Mouse (Mus musculus): ENCODE data around the gene Gna13.

- no peak for TF ChIP-seq CTCF (IDR thresholded peaks at IDR 0.05; ENCODE audit: extremely low read depth, insufficient read length, insufficient replicate concordance, low read depth, low read length)
- no peak for TF ChIP-seq POLR2A (IDR thresholded peaks at IDR 0.05; ENCODE audit: low read depth, low read length)
Measured at GRCm38 (mm10) chr11:109327952-109328351, 34.7 kb upstream of the Gna13 start.
